Mouse (Mus musculus) urinary bladder, postnatal 10 days (tissue): Measurements from ENCODE around the gene Olfr548-ps1.
A peak's percentile ranks its signal among the peaks of the same experiment; 100 is the strongest.
"Not testable (repeated sequence)": the region's sequence is repeated elsewhere in the genome, so short reads cannot be mapped to it uniquely, and the experiment has no call there.

ENCODE experiments used
- DNase-seq: peaks from one replicate; pipeline ENCODE4 v3.0.0; 2022; ENCODE audit warnings: low spot score

The Olfr548-ps1 gene

GRCm38 (mm10) chr7:102540596-102540995, at the start of gene Olfr548-ps1:
Gene Olfr548-ps1 (plus strand): TSS chr7:102540896.
- DNase-seq, result no peak

DNA sequence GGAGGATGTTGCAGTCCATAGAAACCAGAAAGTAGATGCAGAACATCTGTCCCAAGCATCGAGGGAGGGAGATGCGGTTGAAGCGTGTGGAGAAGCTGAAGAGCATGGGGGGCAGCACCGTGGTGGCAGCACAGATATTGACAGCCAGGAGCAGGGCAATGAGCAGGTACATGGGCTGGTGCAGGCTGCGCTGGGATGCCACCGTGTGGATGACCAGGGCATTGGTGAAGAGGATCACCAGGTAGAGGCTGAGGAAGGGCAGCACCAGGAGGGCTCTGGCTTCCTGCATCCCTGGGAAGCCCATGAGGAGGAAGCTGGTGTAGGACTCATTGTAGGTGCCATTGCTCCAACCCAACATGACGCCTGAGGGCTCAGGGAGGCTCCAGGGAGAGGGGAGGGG, 46.3 kb upstream of the Olfr548-ps1 start:
- DNase-seq, result not testable (repeated sequence)

- DNase-seq, result no peak
Measured at GRCm38 (mm10) chr7:102499473-102499872, 41.2 kb upstream of the Olfr548-ps1 start, which contains the start of gene Olfr545. Gene Olfr545 (minus strand): TSS chr7:102499573.

DNA sequence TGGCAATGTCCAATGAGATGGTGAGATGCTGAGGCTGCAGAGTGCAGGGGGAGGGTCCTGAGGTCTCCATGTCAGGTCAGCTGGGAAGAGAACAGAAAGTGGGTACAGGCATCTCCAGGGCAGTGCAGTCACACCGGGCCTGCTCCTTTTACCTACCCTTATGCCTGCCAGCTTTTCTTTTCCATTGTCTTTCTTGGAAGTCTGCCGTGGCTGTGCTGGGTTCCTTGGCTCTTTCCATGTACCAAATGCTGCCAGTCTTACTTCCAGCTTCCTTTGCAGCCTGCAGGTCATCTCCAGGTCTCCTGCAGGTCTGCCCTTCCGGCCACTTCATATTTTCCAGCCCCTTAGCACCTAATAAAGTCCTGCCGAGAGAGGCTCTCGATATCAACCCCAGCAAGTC, 38.7 kb upstream of the Olfr548-ps1 start:
- DNase-seq, result no peak

DNA sequence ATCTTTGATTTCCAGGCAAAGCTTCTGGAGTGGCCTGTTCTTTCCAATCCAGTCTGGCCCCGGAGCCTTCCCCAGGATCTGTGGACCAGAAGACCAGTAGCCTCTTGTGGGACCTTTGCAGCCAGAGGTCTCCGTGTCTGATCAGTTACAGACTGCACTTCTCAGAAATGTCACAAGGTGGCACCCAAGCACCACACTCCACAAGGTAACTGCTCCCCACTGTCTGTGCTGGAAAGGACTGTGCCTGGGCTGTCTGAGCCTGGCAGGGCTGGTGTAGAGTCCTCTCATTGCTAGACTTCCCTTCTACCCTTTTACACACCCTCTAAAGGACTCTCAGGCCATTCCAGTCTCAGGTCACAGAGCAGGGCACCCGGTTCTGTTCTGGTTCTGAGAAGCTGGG, 33.8 kb upstream of the Olfr548-ps1 start:
- no peak for DNase-seq

DNA sequence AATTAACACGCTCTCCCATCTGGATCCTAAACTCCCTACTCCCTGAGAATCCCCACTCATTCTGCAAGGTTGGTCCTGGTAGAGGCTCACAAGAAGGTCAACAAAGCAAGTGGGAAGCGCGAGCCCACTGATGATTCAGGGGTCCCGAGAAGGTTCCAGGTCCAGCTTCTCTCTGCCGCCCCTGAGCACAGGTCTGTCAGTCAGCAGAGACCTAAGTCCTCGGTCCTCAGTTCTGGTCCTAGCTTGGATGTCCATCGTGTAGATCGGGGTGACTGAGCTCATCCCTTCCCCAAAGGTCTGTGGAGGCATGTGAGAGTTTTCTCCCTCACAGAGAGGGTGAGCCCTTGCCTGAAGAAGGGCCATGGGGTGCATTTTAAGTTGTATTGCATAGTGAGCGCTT, 32.6 kb upstream of the Olfr548-ps1 start:
- DNase-seq, result no peak

GRCm38 (mm10) chr7:102508666-102509065, 32.0 kb upstream of the Olfr548-ps1 start:
- no peak for DNase-seq

GRCm38 (mm10) chr7:102509726-102510125, 31.0 kb upstream of the Olfr548-ps1 start:
- DNase-seq, result no peak

DNA sequence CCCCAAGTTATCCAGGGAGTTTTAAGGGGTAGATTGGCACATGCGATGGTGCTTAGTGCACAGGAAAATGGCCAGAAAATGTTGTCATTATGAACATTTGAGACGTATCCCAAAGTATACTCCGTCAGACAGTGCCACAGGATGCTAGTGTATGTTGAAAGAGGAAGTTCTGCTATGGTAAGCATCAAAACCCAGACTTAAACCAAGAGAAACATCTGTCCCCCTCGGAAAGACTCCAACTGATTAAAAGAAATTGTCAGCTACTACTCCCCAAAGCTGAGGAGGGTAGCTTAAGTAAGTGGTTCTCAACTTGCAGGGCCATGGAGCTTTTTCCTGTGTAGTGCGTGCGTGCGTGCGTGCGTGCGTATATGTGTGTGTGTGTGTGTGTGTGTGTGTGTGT, 28.8 kb upstream of the Olfr548-ps1 start:
- DNase-seq, result no peak

GRCm38 (mm10) chr7:102512814-102513435, 27.8 kb upstream of the Olfr548-ps1 start:
- peak; percentile 49 for DNase-seq

- DNase-seq, result no peak
Measured at GRCm38 (mm10) chr7:102514144-102514543, 26.6 kb upstream of the Olfr548-ps1 start.

- DNase-seq, result no peak
Measured at GRCm38 (mm10) chr7:102516261-102517050, 24.2 kb upstream of the Olfr548-ps1 start.

DNA sequence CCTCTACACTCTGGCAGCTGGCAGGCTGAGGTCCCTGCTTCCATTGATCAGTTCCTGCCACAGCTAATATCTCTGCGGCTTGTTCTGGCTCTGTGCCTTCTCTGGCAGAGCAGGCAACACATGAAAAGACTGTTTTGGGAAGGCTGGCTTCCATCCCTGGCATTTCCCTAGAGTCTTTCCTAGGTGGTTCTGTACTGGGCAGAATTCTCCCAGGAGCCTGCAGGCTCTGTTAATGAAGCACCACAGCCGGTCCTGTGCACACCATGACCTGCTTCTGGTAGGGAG, 23.7 kb upstream of the Olfr548-ps1 start:
- DNase-seq, result no peak

GRCm38 (mm10) chr7:102529052-102529451, 11.6 kb upstream of the Olfr548-ps1 start:
- no peak for DNase-seq

DNA sequence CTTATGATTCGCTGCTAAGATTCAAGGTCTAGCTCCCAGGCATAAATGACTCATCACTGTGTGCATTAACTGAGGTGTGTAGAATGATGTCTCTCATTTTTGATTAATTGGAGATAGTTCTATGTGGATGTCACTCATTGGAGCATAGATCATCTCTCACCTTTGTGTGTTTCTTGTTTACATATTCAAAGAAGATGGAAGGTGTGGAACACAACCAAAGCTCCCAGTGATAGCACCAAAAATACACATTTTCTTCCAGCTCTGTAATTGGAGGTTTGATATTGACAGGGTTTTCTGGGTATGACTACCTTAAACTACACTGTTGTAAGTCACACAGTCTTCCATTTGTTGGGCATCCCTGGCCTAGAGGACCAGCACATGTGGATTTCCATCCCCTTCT, 6.2 kb upstream of the Olfr548-ps1 start, which contains the start of gene Olfr547:
TSS of gene Olfr547 (plus strand) at position 301 of the 400 bp plus-strand sequence.
- no peak for DNase-seq

GRCm38 (mm10) chr7:102541251-102541650, 555 bp downstream of the Olfr548-ps1 start:
- DNase-seq, result no peak

GRCm38 (mm10) chr7:102549570-102549969, 8.9 kb downstream of the Olfr548-ps1 start, which contains the start of gene Olfr549:
Gene Olfr549 (plus strand): TSS chr7:102549870.
- no peak for DNase-seq

GRCm38 (mm10) chr7:102553279-102553678, 12.6 kb downstream of the Olfr548-ps1 start:
- DNase-seq, result no peak

DNA sequence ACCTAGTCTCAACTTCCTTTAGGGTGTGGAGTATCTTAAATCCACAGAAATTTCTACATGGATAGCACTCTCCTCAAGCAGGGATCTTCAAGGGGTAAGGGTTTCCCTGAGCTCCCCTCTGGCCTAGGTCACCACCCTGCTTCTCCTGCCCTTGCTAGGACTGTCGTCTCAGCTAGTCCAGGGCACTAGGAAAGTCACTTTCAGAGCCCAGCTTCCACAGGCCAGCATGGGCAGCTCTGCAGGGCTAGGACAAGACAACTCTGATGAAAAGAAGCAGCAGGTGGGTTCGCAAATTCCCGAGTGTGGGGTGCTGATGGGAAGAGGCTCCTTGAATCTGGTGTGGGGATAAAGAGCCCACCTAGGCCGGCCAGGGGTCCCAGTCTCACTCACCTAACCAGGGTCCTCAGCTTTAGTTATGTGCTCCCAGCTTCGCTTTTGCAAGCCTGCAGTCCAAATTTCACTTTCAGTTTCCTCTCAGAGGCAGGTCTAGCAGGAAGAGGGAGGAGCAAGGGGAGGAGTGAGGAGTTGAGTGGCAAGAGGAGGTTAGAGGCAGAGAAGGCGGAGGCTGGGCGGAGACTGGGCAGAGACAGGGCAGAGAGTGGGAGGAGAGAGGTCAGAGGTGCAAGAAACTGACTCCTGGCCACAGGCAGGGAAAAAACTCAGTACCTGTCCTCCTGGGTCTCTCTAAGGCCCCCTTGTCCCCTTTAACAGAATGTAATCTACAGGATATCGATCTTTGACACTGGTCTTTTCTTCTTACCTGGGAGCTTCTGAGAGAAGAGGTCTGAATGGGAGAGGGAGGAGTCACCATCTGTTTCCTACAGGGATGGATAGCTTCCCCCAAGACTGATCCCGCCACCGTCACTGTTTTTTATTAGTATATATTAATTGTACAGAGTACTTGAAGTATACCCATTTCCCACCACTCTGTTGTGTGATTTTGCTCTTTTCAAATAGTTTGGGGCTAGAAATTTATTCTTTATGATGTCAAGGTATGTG, 24.6 kb downstream of the Olfr548-ps1 start, which contains the start of gene Trim21:
TSS of gene Trim21 (minus strand) at position 488 of the 999 bp plus-strand sequence.
- peak; percentile 26 for DNase-seq

- no peak for DNase-seq
Measured at GRCm38 (mm10) chr7:102566219-102566618, 25.5 kb downstream of the Olfr548-ps1 start.

DNA sequence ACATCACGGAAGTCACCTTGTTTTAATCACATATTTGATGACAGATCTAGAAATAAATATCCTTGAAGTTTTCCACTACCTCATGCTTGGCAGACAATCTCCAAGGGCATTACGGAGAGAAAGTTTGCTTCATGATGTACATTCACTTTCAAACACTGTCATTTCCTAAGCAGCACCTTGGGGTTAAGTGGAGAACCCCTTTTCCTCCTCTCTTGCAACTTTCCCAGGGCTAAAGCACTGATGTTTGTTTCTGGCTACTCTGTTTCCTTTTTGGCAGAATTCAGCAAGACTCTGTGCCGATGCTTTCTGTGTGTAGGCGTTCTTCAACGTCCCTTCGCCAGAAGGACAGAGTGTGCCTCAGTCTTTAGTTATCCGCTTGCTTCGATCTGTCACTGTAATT, 30.4 kb downstream of the Olfr548-ps1 start, which contains the start of gene Olfr550:
TSS of gene Olfr550 (plus strand) at position 301 of the 400 bp plus-strand sequence.
- DNase-seq, result no peak
